Mouse (Mus musculus): Measurements from ENCODE around the gene Ddx28. TPM values are rescaled to one million over a fixed set of nuclear protein-coding genes. Genes with fewer than 3 reads are reported as not detected.

Gene Ddx28
- polyA plus RNA-seq, 1 experiment from 2014 or later = 19.8 TPM

GRCm38 (mm10) chr8:106005875-106006274 is 5.8 kb downstream of the Ddx28 start, which contains the start of gene Dpep2nb:
Gene Dpep2nb, minus strand, starts transcription at chr8:106005975.
- WGBS = 77% methylated on average over 4 of the region's 4 CpGs
- Histone ChIP-seq H3K9ac (ENCODE audit: low read depth, low read length) (no peak within 1 kb of the TSS), H3K4me1 (ENCODE audit: control insufficient read depth, insufficient read depth, low read length) (peaks cover 8% of the 10 kb centered on the region), H3K4me2 (replicated peaks; ENCODE audit: low read depth, low read length) (no peak within 1 kb of the TSS), H3K36me3 (ENCODE audit: control insufficient read depth, insufficient read depth, low read length) (no peaks in the 10 kb centered on the region; the same call in 1 of the 2 replicates), H3K9me3 (ENCODE audit: control insufficient read depth, low read length) (no peaks in the 10 kb centered on the region), H3K27ac (ENCODE audit: low read depth, low read length) (no peak within 1 kb of the TSS), H3K27me3 (ENCODE audit: control insufficient read depth, insufficient read depth, low read length) (no peaks in the 10 kb centered on the region), H3K4me3 (ENCODE audit: low read length) (no peak within 1 kb of the TSS)
- ATAC-seq (ENCODE audit: low FRiP score, low TSS enrichment) = no peak

- no peaks in the 10 kb centered on the region for H3K9me3 ChIP-seq (ENCODE audit: control insufficient read depth, low read length)
Observed at GRCm38 (mm10) chr8:106004538-106005207, 7.0 kb downstream of the Ddx28 start.

GRCm38 (mm10) chr8:106001908-106002307 is 9.8 kb downstream of the Ddx28 start:
- WGBS = 84% methylated on average over 4 of the region's 4 CpGs
- H3K36me3 ChIP-seq (ENCODE audit: control insufficient read depth, insufficient read depth, low read length) = no peaks in the 10 kb centered on the region
- H3K4me1 ChIP-seq (ENCODE audit: control insufficient read depth, insufficient read depth, low read length) = no peaks in the 10 kb centered on the region
- no peak overlapping the region for H3K4me3 ChIP-seq (ENCODE audit: low read length)
- H3K4me2 ChIP-seq (replicated peaks; ENCODE audit: low read depth, low read length) = no peak overlapping the region
- ATAC-seq (ENCODE audit: low FRiP score, low TSS enrichment) = no peak
- H3K9ac ChIP-seq (ENCODE audit: low read depth, low read length) = no peak overlapping the region
- H3K27ac ChIP-seq (ENCODE audit: low read depth, low read length) = no peak overlapping the region
- no peaks in the 10 kb centered on the region for H3K27me3 ChIP-seq (ENCODE audit: control insufficient read depth, insufficient read depth, low read length)
- H3K9me3 ChIP-seq (ENCODE audit: control insufficient read depth, low read length) = no peaks in the 10 kb centered on the region

More at GRCm38 (mm10) chr8:106004538-106005207, 7.0 kb downstream of the Ddx28 start:
- H3K4me3 ChIP-seq (ENCODE audit: low read length) = no peak overlapping the region
- 79% methylated on average over 8 of the region's 8 CpGs for WGBS
- H3K9ac ChIP-seq (ENCODE audit: low read depth, low read length) = no peak overlapping the region
- no peaks in the 10 kb centered on the region; the same call in 1 of the 2 replicates for H3K36me3 ChIP-seq (ENCODE audit: control insufficient read depth, insufficient read depth, low read length)
- no peak overlapping the region for H3K27ac ChIP-seq (ENCODE audit: low read depth, low read length)
- no peak overlapping the region for H3K4me2 ChIP-seq (replicated peaks; ENCODE audit: low read depth, low read length)
- no peak for ATAC-seq (ENCODE audit: low FRiP score, low TSS enrichment)
- H3K4me1 ChIP-seq (ENCODE audit: control insufficient read depth, insufficient read depth, low read length) = no peaks in the 10 kb centered on the region
- no peaks in the 10 kb centered on the region for H3K27me3 ChIP-seq (ENCODE audit: control insufficient read depth, insufficient read depth, low read length)

- 79% methylated on average over 2 of the region's 2 CpGs for whole genome bisulfite sequencing
- Histone ChIP-seq H3K27ac (ENCODE audit: low read depth, low read length) (no peak overlapping the region), H3K9ac (ENCODE audit: low read depth, low read length) (no peak overlapping the region), H3K4me2 (replicated peaks; ENCODE audit: low read depth, low read length) (no peak overlapping the region), H3K36me3 (ENCODE audit: control insufficient read depth, insufficient read depth, low read length) (no peaks in the 10 kb centered on the region), H3K27me3 (ENCODE audit: control insufficient read depth, insufficient read depth, low read length) (no peaks in the 10 kb centered on the region), H3K9me3 (ENCODE audit: control insufficient read depth, low read length) (no peaks in the 10 kb centered on the region), H3K4me3 (ENCODE audit: low read length) (no peak overlapping the region), H3K4me1 (ENCODE audit: control insufficient read depth, insufficient read depth, low read length) (no peaks in the 10 kb centered on the region)
- no peak for ATAC-seq (ENCODE audit: low FRiP score, low TSS enrichment)
Observed at GRCm38 (mm10) chr8:105998971-105999370, 12.7 kb downstream of the Ddx28 start.

GRCm38 (mm10) chr8:105996359-105996758 is 15.3 kb downstream of the Ddx28 start:
- Histone ChIP-seq H3K9me3 (ENCODE audit: control insufficient read depth, low read length) (no peaks in the 10 kb centered on the region), H3K27me3 (ENCODE audit: control insufficient read depth, insufficient read depth, low read length) (no peaks in the 10 kb centered on the region), H3K36me3 (ENCODE audit: control insufficient read depth, insufficient read depth, low read length) (no peaks in the 10 kb centered on the region), H3K4me3 (ENCODE audit: low read length) (no peak overlapping the region), H3K4me1 (ENCODE audit: control insufficient read depth, insufficient read depth, low read length) (no peaks in the 10 kb centered on the region; the same call in 1 of the 2 replicates), H3K4me2 (replicated peaks; ENCODE audit: low read depth, low read length) (no peak overlapping the region), H3K27ac (ENCODE audit: low read depth, low read length) (no peak overlapping the region), H3K9ac (ENCODE audit: low read depth, low read length) (no peak overlapping the region)
- ATAC-seq (ENCODE audit: low FRiP score, low TSS enrichment) = no peak
- WGBS = 66% methylated on average over 7 of the region's 7 CpGs

GRCm38 (mm10) chr8:105993226-105993625 is 18.5 kb downstream of the Ddx28 start:
- no peaks in the 10 kb centered on the region; the same call in 1 of the 2 replicates for H3K4me1 ChIP-seq (ENCODE audit: control insufficient read depth, insufficient read depth, low read length)
- no peak for ATAC-seq (ENCODE audit: low FRiP score, low TSS enrichment)
- H3K36me3 ChIP-seq (ENCODE audit: control insufficient read depth, insufficient read depth, low read length) = no peaks in the 10 kb centered on the region
- H3K4me2 ChIP-seq (replicated peaks; ENCODE audit: low read depth, low read length) = no peak overlapping the region
- no peak overlapping the region for H3K9ac ChIP-seq (ENCODE audit: low read depth, low read length)
- 70% methylated on average over 4 of the region's 4 CpGs for WGBS
- H3K4me3 ChIP-seq (ENCODE audit: low read length) = no peak overlapping the region
- H3K27me3 ChIP-seq (ENCODE audit: control insufficient read depth, insufficient read depth, low read length) = no peaks in the 10 kb centered on the region
- no peak overlapping the region for H3K27ac ChIP-seq (ENCODE audit: low read depth, low read length)
- no peaks in the 10 kb centered on the region for H3K9me3 ChIP-seq (ENCODE audit: control insufficient read depth, low read length)

GRCm38 (mm10) chr8:105992499-105992898 is 19.2 kb downstream of the Ddx28 start:
- 60% methylated on average over 5 of the region's 5 CpGs for WGBS
- H3K4me1 ChIP-seq (ENCODE audit: control insufficient read depth, insufficient read depth, low read length) = no peaks in the 10 kb centered on the region; the same call in 1 of the 2 replicates

GRCm38 (mm10) chr8:105991546-105991945 is 20.1 kb downstream of the Ddx28 start:
- Histone ChIP-seq H3K4me2 (replicated peaks; ENCODE audit: low read depth, low read length) (no peak overlapping the region), H3K27ac (ENCODE audit: low read depth, low read length) (no peak overlapping the region)
- 91% methylated on average over 2 of the region's 2 CpGs for WGBS

More at GRCm38 (mm10) chr8:105992499-105992898, 19.2 kb downstream of the Ddx28 start:
- Histone ChIP-seq H3K27me3 (ENCODE audit: control insufficient read depth, insufficient read depth, low read length) (no peaks in the 10 kb centered on the region), H3K4me3 (ENCODE audit: low read length) (no peak overlapping the region), H3K27ac (ENCODE audit: low read depth, low read length) (no peak overlapping the region), H3K9ac (ENCODE audit: low read depth, low read length) (no peak overlapping the region), H3K36me3 (ENCODE audit: control insufficient read depth, insufficient read depth, low read length) (no peaks in the 10 kb centered on the region), H3K4me2 (replicated peaks; ENCODE audit: low read depth, low read length) (no peak overlapping the region), H3K9me3 (ENCODE audit: control insufficient read depth, low read length) (no peaks in the 10 kb centered on the region)
- ATAC-seq (ENCODE audit: low FRiP score, low TSS enrichment) = no peak

GRCm38 (mm10) chr8:105990856-105991387 is 20.8 kb downstream of the Ddx28 start, which contains the start of gene Dus2:
Gene Dus2, plus strand, starts transcription at chr8:105991337.
- no peak within 1 kb of the TSS for H3K4me3 ChIP-seq (ENCODE audit: low read length)
- H3K27ac ChIP-seq (ENCODE audit: low read depth, low read length) = no peak within 1 kb of the TSS
- no peak within 1 kb of the TSS; the same call in 1 of the 2 replicates for H3K4me2 ChIP-seq (replicated peaks; ENCODE audit: low read depth, low read length)
- no peaks in the 10 kb centered on the region for H3K27me3 ChIP-seq (ENCODE audit: control insufficient read depth, insufficient read depth, low read length)
- WGBS = 12% methylated on average over 15 of the region's 15 CpGs
- no peaks in the 10 kb centered on the region for H3K36me3 ChIP-seq (ENCODE audit: control insufficient read depth, insufficient read depth, low read length)
- peak; percentile 90 for ATAC-seq (ENCODE audit: low FRiP score, low TSS enrichment)
- no peaks in the 10 kb centered on the region; the same call in 1 of the 2 replicates for H3K4me1 ChIP-seq (ENCODE audit: control insufficient read depth, insufficient read depth, low read length)
- 0 out of 2 replicates have a peak within 1 kb of the TSS, but pooled peaks have one; percentile 14 for H3K9ac ChIP-seq (ENCODE audit: low read depth, low read length)
- H3K9me3 ChIP-seq (ENCODE audit: control insufficient read depth, low read length) = no peaks in the 10 kb centered on the region

More at GRCm38 (mm10) chr8:105991546-105991945, 20.1 kb downstream of the Ddx28 start:
- no peaks in the 10 kb centered on the region; the same call in 1 of the 2 replicates for H3K4me1 ChIP-seq (ENCODE audit: control insufficient read depth, insufficient read depth, low read length)
- 0 out of 2 replicates have a peak overlapping the region, but pooled peaks have one; percentile 14 for H3K9ac ChIP-seq (ENCODE audit: low read depth, low read length)
- H3K36me3 ChIP-seq (ENCODE audit: control insufficient read depth, insufficient read depth, low read length) = no peaks in the 10 kb centered on the region
- ATAC-seq (ENCODE audit: low FRiP score, low TSS enrichment) = peak; percentile 35; the same call in 1 of the 2 replicates
- no peak overlapping the region for H3K4me3 ChIP-seq (ENCODE audit: low read length)
- no peaks in the 10 kb centered on the region for H3K9me3 ChIP-seq (ENCODE audit: control insufficient read depth, low read length)
- no peaks in the 10 kb centered on the region for H3K27me3 ChIP-seq (ENCODE audit: control insufficient read depth, insufficient read depth, low read length)
